Mouse (Mus musculus) forebrain, postnatal 0 days (tissue): ENCODE data around the gene Tns1. TPM values are rescaled to one million over a fixed set of nuclear protein-coding genes. Genes with fewer than 3 reads are reported as not detected.

ENCODE experiments used
- ATAC-seq: fragments of 200-750 bp; cut with Nextera tagmentation; 2 replicates; pipeline ENCODE4 v1.8.0; 2017; ENCODE audit warnings: mild to moderate bottlenecking, moderate library complexity
- DNase-seq: peaks from one replicate; pipeline ENCODE4 v3.0.0-alpha.2; 2015
- H3K27ac ChIP-seq: fragments of 300-500 bp; sonication (generic); 2 replicates; pipeline ENCODE4 v1.5.1; 2014; ENCODE audit warnings: low read depth, mild to moderate bottlenecking, antibody characterized with exemption, low read length, moderate library complexity, mixed read lengths
- H3K27me3 ChIP-seq: fragments of 300-500 bp; sonication (generic); 2 replicates; pipeline ENCODE4 v1.6.1; 2014; ENCODE audit warnings: mild to moderate bottlenecking, low read length, mixed read lengths; ENCODE audit not compliant: insufficient read depth
- H3K36me3 ChIP-seq: fragments of 300-500 bp; sonication (generic); 2 replicates; pipeline ENCODE4 v1.6.1; 2014; ENCODE audit warnings: mild to moderate bottlenecking, moderate library complexity; ENCODE audit not compliant: insufficient read depth
- H3K4me1 ChIP-seq: fragments of 300-500 bp; sonication (generic); 2 replicates; pipeline ENCODE4 v1.6.1; 2014; ENCODE audit warnings: antibody characterized with exemption; ENCODE audit not compliant: insufficient read depth
- H3K4me2 ChIP-seq: fragments of 300-500 bp; sonication (generic); 2 replicates; pipeline ENCODE4 v1.6.1; 2014; ENCODE audit warnings: low read depth, mild to moderate bottlenecking, moderate library complexity
- H3K4me3 ChIP-seq: fragments of 300-500 bp; sonication (generic); 2 replicates; pipeline ENCODE4 v1.5.1; 2014; ENCODE audit warnings: low read depth, low read length, mixed read lengths
- H3K9ac ChIP-seq: fragments of 300-500 bp; sonication (generic); 2 replicates; pipeline ENCODE4 v1.6.1; 2014; ENCODE audit warnings: mild to moderate bottlenecking
- H3K9me3 ChIP-seq: fragments of 300-500 bp; sonication (generic); 2 replicates; pipeline ENCODE4 v1.6.1; 2016; ENCODE audit warnings: low read length
- CTCF ChIP-seq: sonication (generic); IDR thresholded peaks from 2 replicates; pipeline ENCODE4 v1.5.1; 2016; ENCODE audit warnings: antibody characterized with exemption, control low read depth, low read depth
- WGBS: fragments of 180-500 bp; shearing (Covaris S2); extraction: QIAGEN DNeasy Blood & Tissue Kit; methylation state at CpG from one replicate; pipeline ENCODE4 v1.1.7; 2014; 5-methylcytosine and 5-hydroxymethylcytosine counted together
- polyA plus RNA-seq: library from polyadenylated mRNA; unstranded; fragments of >200 nt; fragmentation: Nextera tagmentation; extraction: Ambion mirVana; gene quantifications from 2 replicates; pipeline ENCODE4 v1.2.1, GENCODE M21; 2015
- total RNA-seq: library from RNA; depleted of rRNA; stranded (reverse); fragments of >200 nt; gene quantifications from 2 replicates; pipeline ENCODE4 v1.2.3, GENCODE M21; 2014

Tns1 gene
- total and polyA plus RNA-seq, 2 experiments from 2014 or later = 7.0 to 21.8 TPM

GRCm38 (mm10) chr1:73978576-73978975 lies 145.7 kb downstream of the Tns1 start:
- TF ChIP-seq CTCF = no peak
- no peak overlapping the region for H3K27ac ChIP-seq
- no peak overlapping the region for H3K4me2 ChIP-seq
- no peak overlapping the region for H3K9ac ChIP-seq
- 94% methylated on average over 1 of the region's 1 CpGs for WGBS
- no peaks in the 10 kb centered on the region for H3K9me3 ChIP-seq
- H3K4me1 ChIP-seq = no peaks in the 10 kb centered on the region
- 0 out of 2 replicates have a peak, but pooled peaks cover 3% of the 10 kb centered on the region for H3K36me3 ChIP-seq
- no peaks in the 10 kb centered on the region for H3K27me3 ChIP-seq
- DNase-seq = no peak
- ATAC-seq = no peak
- H3K4me3 ChIP-seq = no peak overlapping the region

GRCm38 (mm10) chr1:73973992-73974391 lies 150.3 kb downstream of the Tns1 start:
- Histone ChIP-seq H3K4me1 (no peaks in the 10 kb centered on the region), H3K9ac (no peak overlapping the region), H3K27me3 (no peaks in the 10 kb centered on the region), H3K27ac (no peak overlapping the region), H3K4me3 (no peak overlapping the region), H3K9me3 (no peaks in the 10 kb centered on the region), H3K36me3 (no peaks in the 10 kb centered on the region), H3K4me2 (no peak overlapping the region)
- ATAC-seq (peak; percentile 43; the same call in 1 of the 2 replicates), DNase-seq (no peak)
- no peak for TF ChIP-seq CTCF
- WGBS = 72% methylated on average over 9 of the region's 9 CpGs

GRCm38 (mm10) chr1:73972726-73973125 lies 151.5 kb downstream of the Tns1 start:
- Histone ChIP-seq H3K4me2 (no peak overlapping the region), H3K4me3 (no peak overlapping the region), H3K4me1 (no peaks in the 10 kb centered on the region), H3K9ac (no peak overlapping the region), H3K9me3 (no peaks in the 10 kb centered on the region), H3K27ac (no peak overlapping the region), H3K27me3 (no peaks in the 10 kb centered on the region), H3K36me3 (no peaks in the 10 kb centered on the region)
- ATAC-seq (no peak), DNase-seq (no peak)
- 62% methylated on average over 5 of the region's 5 CpGs for WGBS
- no peak for TF ChIP-seq CTCF

- Histone ChIP-seq H3K4me3 (no peak overlapping the region), H3K9ac (no peak overlapping the region), H3K4me1 (no peaks in the 10 kb centered on the region), H3K27ac (no peak overlapping the region), H3K4me2 (no peak overlapping the region), H3K9me3 (no peaks in the 10 kb centered on the region), H3K27me3 (no peaks in the 10 kb centered on the region), H3K36me3 (no peaks in the 10 kb centered on the region)
- WGBS = 42% methylated on average over 5 of the region's 5 CpGs
- no peak for ATAC-seq
- TF ChIP-seq CTCF = no peak
- DNase-seq = no peak
Measured at GRCm38 (mm10) chr1:73970161-73970730, 154.0 kb downstream of the Tns1 start.

- H3K36me3 ChIP-seq = no peaks in the 10 kb centered on the region
- H3K4me2 ChIP-seq = no peak overlapping the region
- no peak overlapping the region for H3K4me3 ChIP-seq
- no peaks in the 10 kb centered on the region for H3K4me1 ChIP-seq
- peak; percentile 24 for DNase-seq
- no peak overlapping the region for H3K27ac ChIP-seq
- no peaks in the 10 kb centered on the region for H3K9me3 ChIP-seq
- no peak for TF ChIP-seq CTCF
- no peak overlapping the region for H3K9ac ChIP-seq
- peak; percentile 49 for ATAC-seq
- no peaks in the 10 kb centered on the region for H3K27me3 ChIP-seq
- 14% methylated on average over 13 of the region's 13 CpGs for WGBS
Measured at GRCm38 (mm10) chr1:73968712-73969511, 155.3 kb downstream of the Tns1 start.

- no peaks in the 10 kb centered on the region for H3K36me3 ChIP-seq
- DNase-seq (no peak), ATAC-seq (no peak)
- H3K27ac ChIP-seq = no peak overlapping the region
- TF ChIP-seq CTCF = peak; percentile 18
- H3K4me3 ChIP-seq = no peak overlapping the region
- H3K9me3 ChIP-seq = no peaks in the 10 kb centered on the region
- no peaks in the 10 kb centered on the region for H3K4me1 ChIP-seq
- H3K9ac ChIP-seq = no peak overlapping the region
- H3K4me2 ChIP-seq = no peak overlapping the region
- H3K27me3 ChIP-seq = no peaks in the 10 kb centered on the region
- 72% methylated on average over 12 of the region's 12 CpGs for WGBS
Measured at GRCm38 (mm10) chr1:73966411-73967238, 157.6 kb downstream of the Tns1 start.
